Mouse (Mus musculus): ENCODE measurements around the gene Exoc6.

Gene Exoc6

DNA sequence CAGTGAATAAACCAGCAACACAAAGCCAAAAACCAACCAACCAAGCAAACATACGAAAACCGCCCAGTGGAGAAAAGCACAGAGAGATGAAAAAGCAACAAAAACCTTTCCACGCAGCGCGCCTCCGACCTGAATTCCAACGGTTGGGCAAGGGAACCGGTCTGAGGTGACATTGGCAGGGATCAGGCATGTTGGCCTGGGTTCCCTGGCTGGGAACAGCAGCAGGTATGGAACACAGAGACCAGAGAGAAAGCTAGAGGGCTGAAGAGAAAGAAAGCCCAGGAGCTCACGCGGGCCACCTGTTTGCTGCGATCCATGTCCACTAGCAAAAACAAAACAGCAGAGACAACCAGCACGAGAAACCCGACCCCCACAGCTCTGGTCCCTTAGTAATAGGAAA, 144.9 kb downstream of the Exoc6 start:
- no peak for DNase-seq

DNA sequence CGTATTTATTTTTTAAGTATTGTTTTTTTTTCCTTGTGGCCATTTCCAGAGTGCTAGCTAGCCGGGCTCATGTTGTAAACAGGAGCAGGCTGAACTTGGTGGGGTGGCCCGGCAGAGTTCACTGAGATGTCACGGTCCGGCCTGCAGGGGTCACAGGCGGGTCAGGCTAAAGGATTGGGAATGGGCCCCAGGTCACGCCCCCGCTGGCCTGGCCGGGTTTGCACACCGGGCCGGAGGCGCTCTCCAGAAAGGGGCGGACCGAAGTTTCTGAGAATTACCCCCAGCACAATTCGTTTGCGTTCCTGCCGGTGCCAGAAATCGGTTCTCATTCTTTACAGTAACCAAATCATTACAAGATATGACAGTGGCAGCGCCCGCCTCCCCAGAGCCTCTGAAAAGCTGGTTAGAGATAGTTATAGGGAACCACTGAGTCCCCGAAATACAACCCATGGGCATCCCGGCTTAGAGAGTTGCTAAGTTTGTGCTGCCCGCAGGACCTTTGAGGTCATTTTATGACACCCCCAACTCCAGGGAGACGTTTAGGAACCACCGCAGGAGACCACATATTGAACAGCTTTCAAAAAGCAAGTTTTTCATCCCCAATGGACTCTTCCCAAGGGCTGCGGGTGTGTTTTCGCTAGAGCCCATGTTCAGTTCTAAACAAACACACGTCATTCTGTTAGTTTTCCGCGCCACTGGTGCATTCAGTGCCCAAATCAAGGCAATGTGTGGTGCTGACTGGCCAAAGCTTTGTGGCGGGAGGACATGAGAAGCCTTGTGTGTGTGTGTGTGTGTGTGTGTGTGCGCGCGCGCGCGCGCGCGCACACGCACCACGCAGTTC, 145.8 kb downstream of the Exoc6 start:
- DNase-seq: no peak

DNA sequence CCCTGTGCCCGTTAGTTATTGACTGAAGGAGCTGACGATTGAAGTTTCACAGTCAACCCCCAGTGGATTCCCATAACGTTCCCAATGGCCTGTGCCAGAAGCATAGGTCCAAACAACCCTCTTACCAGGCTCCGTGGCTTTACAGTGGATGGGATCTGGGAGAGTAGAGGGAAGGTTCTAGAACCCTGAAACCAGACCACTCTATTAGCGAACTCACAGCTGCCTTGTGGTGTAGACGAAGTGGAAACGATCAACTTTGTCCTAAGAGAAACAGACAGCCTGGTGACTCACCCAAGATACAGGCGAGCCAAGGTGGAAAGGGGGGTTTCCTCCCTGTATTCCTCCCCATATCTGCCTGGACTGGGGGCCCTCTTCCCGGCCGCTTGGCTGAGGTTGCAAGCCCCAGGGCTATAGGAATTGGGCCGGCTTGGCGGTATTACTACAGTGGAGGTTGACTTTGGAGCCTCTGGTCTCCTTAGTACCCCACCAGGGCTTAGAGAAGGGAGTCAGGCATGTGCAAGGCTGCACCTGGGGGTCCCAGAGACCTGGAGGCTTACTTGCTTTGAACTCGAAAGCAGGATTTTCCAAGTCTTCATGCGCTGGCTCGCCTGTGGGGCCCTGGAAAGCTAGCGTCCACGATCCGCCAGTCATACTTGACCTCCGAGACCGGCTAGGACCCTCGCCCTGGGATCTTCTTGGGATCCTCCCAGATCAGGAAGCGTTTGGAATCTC, 146.6 kb downstream of the Exoc6 start:
- DNase-seq: no peak

DNA sequence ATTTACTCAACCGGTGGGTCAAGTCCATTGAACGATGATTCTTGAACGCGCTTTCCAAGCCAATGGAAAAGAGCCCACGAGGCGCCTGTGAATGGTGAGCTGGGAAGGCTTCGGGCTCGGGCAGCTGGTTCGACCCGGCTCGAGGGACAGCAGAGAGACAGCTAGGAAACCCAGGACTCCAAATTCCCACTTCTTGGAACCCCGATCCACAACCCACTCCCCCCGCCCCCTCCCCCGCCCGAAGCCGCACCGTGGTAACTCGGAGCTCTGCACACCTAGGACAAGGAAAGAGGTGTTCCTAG, 147.1 kb downstream of the Exoc6 start:
- no peak for DNase-seq

DNA sequence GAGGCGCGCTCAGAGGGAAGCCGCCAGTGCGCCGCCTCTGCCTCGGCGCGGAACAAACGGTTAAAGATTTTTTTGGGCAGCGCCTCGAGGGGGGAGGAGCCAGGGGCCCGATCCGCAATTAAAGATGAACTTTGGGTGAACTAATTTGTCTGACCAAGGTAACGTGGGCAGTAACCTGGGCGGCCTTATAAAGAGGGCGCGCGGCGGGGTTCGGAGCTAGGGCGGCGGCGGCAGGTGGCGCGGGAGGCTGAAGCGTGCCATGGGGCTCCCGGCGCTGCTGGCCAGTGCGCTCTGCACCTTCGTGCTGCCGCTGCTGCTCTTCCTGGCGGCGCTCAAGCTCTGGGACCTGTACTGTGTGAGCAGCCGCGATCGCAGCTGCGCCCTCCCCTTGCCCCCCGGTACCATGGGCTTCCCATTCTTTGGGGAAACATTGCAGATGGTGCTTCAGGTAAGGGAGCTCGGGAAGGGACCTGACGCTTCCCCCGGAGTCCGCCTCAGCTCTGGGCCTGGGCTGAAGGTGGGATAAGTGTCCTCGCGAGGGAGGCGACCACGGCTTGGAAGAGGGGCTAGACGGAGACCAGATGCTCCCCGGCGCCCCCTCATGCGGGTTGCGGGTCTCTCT, 147.5 kb downstream of the Exoc6 start, which contains the start of gene Cyp26a1:
Cyp26a1 (plus strand) TSS at position 148 of the 622 bp plus-strand sequence.
- DNase-seq: no peak

DNA sequence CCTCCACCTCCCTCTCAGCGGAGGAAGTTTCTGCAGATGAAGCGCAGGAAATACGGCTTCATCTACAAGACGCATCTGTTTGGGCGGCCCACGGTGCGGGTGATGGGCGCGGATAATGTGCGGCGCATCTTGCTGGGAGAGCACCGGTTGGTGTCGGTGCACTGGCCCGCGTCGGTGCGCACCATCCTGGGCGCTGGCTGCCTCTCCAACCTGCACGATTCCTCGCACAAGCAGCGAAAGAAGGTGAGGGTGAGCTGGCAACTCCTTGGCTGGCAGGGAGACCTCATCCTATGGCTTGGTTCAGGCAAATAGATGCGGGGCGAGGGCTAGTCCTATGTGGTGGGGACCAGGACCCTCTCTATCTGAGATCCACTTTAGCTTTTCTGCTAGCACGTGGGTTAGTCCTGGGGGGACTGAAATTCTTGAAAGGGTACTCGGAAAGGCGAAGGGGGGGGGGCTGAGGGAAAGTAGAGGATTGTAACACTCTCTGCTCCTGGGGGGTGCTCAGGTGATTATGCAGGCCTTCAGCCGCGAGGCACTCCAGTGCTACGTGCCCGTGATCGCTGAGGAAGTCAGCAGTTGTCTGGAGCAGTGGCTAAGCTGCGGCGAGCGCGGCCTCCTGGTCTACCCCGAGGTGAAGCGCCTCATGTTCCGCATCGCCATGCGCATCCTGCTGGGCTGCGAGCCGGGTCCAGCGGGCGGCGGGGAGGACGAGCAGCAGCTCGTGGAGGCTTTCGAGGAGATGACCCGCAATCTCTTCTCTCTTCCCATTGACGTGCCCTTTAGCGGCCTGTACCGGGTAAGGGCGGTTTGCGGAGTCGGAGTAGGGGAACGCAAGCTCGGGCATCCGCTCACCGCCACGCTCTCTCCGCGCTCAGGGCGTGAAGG, 148.3 kb downstream of the Exoc6 start:
- DNase-seq: no peak

DNA sequence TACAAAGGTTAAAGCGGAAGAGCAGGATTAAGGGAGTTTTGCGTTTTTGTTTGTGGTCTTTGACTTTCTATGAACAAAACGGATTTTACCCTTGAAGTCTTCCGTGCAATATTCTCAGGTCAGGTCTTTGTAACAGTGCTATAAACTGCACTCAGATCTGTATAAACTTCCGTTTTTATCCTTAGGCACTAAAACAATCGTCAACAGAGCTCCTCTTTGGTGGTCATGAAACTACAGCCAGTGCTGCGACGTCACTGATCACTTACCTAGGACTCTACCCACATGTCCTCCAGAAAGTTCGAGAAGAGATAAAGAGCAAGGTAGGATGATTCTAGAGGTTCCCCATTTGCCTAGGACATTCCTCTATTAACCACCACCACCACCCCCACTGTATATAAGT, 149.5 kb downstream of the Exoc6 start:
- DNase-seq: no peak

DNA sequence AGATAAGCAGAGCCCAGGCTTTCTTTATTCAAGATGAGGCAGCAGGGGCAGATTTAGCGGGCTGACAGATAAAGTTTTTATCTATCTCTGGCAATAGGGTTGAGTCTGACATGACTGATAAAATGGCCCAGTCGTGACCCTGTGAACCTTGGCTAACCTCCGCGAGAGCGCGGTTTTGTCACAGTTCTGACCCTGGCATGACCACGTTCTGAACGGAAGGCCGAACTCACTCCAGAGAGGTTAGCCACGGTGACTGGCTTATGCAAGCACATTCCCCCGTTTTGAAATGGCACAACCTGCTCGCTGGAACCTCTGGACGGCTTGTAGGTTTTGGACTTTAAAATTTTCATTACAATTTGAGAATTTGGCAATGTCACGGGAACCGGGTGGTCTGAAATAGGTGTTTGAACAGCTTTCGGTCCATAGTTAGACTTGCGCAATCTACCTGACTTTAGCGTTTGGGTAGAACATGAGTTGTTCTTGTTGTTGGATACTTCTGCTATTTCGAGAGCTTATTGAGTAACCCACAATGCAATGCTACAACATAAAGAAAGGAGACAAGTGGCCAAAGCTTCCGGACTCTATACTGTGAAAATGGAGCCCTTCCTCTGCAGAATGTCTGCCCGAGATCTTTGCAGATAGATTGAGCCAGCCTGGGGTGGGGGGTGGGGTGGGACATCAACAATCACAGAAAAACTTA, 152.3 kb downstream of the Exoc6 start:
- DNase-seq: no peak

DNA sequence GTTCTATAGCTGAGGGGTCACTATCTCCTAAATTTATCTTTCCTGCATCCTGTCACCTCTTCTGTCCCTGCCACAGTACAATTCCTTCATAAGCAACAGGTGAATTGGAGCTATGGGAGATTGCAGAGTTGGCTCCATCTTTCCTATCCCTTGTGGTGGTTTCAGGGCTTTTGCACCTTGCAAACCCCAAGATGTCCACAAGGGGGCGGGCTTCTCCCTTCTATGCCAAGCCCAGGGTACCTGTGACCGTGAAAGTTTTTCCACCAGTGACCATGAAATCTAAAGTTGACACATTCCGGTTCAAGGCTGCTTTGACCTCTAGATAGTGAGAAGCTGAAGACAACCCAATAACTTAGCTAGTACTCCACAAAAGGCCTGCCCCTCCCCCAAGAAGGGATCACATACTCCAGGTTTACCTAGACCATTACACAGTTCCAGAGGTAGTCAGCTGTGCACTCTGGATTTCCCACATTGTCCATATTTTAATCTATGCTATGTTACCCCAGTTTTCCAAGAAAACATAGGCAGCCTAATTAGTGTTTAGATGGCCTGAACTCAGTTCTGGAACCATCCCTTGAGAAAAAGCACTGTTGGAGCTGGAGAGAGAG, 153.8 kb downstream of the Exoc6 start:
- peak; percentile 15 to 16 for DNase-seq

DNA sequence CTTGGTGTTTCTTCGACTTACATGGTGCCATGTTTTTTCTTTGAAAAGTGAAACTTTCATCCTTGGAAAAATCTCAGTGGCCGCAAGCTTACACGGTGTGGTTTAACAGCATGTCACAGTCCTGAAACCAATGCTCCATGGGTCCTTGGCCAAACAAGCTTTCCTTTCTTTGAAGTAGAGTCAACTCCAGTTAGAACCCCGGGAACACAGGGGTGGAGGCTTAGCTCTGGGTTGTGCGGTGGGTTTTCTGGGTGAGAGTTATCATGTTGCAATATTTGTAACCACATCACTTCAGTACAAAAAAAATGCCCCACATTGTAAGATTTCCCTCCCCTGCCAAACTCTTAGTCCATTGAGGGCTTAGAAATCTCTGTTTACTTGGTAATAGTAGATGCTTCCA, 155.5 kb downstream of the Exoc6 start:
- no peak for DNase-seq

DNA sequence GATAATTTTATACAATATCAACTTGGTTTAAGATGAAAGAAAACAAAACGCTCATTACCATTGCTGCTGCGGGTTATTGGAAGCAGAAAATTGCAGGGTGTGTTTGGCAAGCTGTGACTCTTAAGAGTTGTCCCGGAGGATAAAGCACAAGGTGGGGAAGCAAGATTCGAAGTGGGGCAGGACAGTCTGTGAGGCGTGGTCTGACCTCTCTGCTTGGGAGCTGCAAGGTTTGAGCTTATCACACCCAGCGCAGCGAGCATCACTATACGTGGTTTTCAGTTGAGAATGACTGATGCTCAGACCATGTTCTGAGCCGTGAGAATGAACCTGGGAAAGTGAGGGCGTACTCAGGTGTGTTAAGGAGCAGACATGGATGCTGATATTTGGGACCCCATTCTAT, 164.5 kb downstream of the Exoc6 start:
- DNase-seq: no peak

DNA sequence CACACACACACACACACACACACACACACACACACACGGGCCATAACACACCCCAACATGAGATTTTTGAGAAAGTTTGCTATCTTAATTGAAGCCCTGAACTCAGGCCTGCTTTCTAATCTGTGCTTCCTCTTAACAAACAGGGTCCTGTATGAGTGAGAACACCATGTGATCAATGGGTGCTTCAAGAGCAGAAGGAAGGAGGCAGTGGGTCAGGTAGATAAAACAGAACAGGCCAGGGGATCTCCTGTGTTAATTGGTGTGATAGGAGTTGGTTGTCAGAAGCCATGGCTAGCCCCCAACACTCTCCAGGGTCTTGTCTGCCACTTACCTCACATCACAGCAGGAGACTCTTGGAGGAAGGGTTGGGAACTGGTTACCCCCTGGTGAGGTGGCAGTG, 165.8 kb downstream of the Exoc6 start:
- DNase-seq: no peak

DNA sequence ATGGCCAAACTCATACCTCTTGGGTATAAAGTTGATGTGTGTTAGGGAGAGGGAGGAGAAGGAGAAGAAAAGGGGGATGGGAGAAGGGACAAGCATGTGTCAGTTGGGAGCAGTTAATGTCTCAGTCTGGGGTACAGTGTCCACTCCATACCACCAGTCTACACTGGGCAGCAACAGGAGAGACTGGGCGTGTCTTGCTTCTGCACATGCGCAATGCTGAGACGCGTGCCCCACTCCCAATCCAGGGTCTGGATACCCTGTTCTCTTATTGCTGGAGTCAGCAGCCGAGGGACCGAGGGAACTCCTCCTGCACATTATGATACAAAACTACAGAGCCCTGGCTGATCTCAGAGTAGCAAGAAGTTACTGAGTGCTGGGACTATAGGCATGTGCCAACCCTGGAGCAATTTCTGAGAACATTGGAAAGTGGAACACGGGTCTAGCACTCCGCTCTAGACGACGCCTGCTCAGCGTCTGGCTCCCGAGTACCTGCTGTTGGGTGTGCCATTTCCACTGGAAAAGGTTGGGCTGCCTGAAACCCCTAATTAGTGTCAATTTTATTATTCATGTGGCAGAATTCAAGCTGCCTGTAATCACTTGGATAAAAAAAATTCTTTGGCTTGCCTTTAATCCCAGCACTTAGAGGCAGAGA, 166.4 kb downstream of the Exoc6 start:
- no peak for DNase-seq

DNA sequence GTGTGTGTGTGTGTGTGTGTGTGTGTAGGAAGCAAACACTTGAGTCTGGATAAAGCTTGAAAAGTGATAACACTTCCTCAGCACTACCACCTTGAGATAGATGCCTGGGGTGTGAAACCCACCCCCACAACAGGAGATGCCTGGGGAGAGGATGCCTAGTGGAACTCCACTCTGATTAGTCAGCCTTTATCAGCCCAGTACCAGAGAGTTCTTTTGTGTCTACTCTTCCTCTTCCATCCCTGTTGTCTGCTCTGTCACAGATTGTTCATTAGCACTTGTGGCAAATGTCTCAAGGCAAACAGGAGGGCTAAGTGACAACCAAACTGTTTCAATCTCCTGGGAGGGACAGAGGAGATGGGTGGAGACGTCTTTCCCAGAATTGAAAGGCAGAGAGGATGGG, 168.9 kb downstream of the Exoc6 start:
- no peak for DNase-seq

DNA sequence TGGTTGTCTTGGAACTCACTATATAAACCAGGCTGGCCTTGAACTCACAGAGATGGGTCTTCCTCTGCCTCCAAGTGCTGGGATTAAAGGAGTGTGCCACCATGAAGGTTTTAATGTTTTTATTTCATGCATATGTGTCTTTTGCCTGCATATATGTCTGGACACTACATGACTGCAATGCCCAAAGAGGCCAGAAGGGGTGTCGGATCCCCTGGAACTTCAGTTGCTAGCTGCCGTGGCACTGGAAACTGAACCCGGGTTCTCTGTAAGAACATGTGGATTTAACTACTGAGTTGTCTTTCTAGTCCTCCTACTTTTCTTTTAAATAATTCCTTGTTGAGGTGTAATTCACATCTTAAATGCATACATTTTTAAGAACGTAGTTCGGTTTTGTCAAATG, 174.4 kb downstream of the Exoc6 start:
- no peak for DNase-seq

DNA sequence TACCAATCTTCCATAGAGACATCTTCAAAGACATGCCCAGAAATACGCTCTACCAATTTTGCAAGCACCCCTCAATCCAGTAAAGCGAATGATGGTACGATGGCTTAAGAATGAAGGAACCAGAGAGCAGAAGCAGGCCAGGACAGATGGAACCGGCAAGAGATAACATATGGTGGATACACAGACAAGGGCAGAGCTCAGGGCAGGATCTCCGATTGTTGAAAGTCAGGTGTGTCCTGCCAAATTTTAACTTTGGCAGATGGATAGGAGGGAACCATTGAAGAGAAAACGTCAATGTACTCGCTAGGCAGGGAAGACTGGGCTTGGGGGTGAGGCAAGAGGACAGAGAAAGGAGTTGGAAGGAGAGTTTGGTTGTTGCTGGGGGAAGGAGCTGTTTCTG, 176.4 kb downstream of the Exoc6 start:
- no peak for DNase-seq

DNA sequence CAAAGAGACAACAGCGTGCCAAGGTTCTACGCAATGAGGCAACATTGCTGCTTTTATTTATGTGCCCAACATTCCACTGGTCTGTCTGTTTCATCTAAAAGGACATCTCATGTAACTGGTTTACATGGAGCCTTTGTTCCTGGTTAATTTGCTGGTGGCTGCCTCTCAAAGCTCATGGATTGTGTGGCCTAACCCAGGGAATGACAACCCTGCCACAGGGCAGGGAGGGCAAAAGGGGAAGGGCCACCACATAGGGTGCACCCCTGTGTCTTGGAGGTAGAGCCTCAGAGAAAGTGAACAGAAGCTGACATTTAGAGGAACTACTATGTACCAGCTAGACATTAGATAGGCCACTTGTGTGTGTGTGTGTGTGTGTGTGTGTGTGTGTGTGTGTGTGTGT, 177.1 kb downstream of the Exoc6 start:
- no peak for DNase-seq

All from thymus, adult 18-20 months (tissue).